Mouse (Mus musculus): Measurements from ENCODE around the gene Kcnma1. TPM values are rescaled to one million over a fixed set of nuclear protein-coding genes. Genes with fewer than 3 reads are reported as not detected.
A peak's percentile ranks its signal among the peaks of the same experiment; 100 is the strongest.

Kcnma1 gene
- polyA plus RNA-seq, 2 experiments: 5.4 to 8.5 TPM

DNA sequence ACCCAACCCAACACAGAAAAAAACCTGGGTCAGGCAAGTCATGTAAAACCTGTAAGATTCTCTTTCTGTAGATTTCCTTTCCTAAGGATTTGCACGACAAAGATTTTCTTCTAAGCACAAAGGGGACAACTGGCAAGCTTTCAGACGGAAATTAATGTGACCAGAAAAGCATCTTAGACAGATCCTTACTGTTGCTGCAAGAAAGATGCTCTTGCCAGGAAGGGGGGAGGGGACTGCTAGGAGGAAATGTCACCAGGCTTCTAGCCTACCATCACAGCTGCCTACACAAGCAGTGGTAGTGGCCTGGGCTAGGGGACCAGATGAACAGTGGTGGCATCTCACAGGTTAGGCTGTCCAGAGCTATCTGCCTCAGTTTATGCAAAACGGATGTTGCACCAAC, 308.6 kb downstream of the Kcnma1 start:
- Histone ChIP-seq H3K4me2 (replicated peaks; ENCODE audit: low read depth, low read length, severe bottlenecking) (no peak overlapping the region), H3K4me1 (ENCODE audit: control insufficient read depth, insufficient read depth, low read length) (peaks cover 20% of the 10 kb centered on the region), H3K9me3 (ENCODE audit: control insufficient read depth, low read length) (no peaks in the 10 kb centered on the region), H3K4me3 (replicated peaks; ENCODE audit: low read length) (no peak overlapping the region), H3K9ac (ENCODE audit: low read depth, low read length, severe bottlenecking) (no peak overlapping the region), H3K27ac (replicated peaks; ENCODE audit: low read depth, low read length) (no peak overlapping the region), H3K36me3 (ENCODE audit: control insufficient read depth, insufficient read depth, low read length) (no peaks in the 10 kb centered on the region), H3K27me3 (ENCODE audit: control insufficient read depth, insufficient read depth, low read length) (peaks cover 13% of the 10 kb centered on the region; the same call in 1 of the 2 replicates)
- 64% methylated on average over 3 of the region's 3 CpGs for WGBS
- TF ChIP-seq POLR2A (IDR thresholded peaks at IDR 0.05; ENCODE audit: borderline replicate concordance, extremely low read depth, insufficient read depth, insufficient read length): no peak
- ATAC-seq (ENCODE audit: low FRiP score, low read depth) (no peak), DNase-seq (ENCODE audit: low spot score) (no peak)

DNA sequence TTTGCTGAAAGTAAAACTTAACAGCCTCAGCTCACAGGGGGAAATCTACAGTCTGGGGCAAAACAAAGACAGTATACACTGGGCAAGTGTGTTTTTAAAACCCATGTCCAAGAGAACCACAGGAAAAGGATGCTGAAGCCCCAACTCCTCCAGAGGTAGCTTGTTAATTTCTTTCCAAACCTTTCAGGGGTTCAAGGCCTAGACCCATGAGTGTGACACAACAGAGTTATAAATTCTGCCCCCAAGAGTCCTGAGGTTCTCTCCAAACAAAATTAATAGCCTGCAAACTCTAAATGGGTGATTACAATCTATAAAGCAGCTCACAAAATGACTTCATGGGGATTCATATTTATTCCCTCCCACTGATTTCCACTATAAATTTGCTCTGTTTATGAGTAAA, 310.0 kb downstream of the Kcnma1 start:
- TF ChIP-seq POLR2A (IDR thresholded peaks at IDR 0.05; ENCODE audit: borderline replicate concordance, extremely low read depth, insufficient read depth, insufficient read length): no peak
- H3K36me3 ChIP-seq (ENCODE audit: control insufficient read depth, insufficient read depth, low read length): no peaks in the 10 kb centered on the region
- no peak overlapping the region for H3K27ac ChIP-seq (replicated peaks; ENCODE audit: low read depth, low read length)
- no peak overlapping the region for H3K9ac ChIP-seq (ENCODE audit: low read depth, low read length, severe bottlenecking)
- no peak overlapping the region for H3K4me2 ChIP-seq (replicated peaks; ENCODE audit: low read depth, low read length, severe bottlenecking)
- H3K9me3 ChIP-seq (ENCODE audit: control insufficient read depth, low read length): no peaks in the 10 kb centered on the region
- no peak overlapping the region for H3K4me3 ChIP-seq (replicated peaks; ENCODE audit: low read length)
- ATAC-seq (ENCODE audit: low FRiP score, low read depth): peak; percentile 60; the same call in 1 of the 2 replicates
- DNase-seq (ENCODE audit: low spot score): peak; percentile 13
- H3K4me1 ChIP-seq (ENCODE audit: control insufficient read depth, insufficient read depth, low read length): peaks cover 20% of the 10 kb centered on the region
- H3K27me3 ChIP-seq (ENCODE audit: control insufficient read depth, insufficient read depth, low read length): peaks cover 10% of the 10 kb centered on the region; the same call in 1 of the 2 replicates

DNA sequence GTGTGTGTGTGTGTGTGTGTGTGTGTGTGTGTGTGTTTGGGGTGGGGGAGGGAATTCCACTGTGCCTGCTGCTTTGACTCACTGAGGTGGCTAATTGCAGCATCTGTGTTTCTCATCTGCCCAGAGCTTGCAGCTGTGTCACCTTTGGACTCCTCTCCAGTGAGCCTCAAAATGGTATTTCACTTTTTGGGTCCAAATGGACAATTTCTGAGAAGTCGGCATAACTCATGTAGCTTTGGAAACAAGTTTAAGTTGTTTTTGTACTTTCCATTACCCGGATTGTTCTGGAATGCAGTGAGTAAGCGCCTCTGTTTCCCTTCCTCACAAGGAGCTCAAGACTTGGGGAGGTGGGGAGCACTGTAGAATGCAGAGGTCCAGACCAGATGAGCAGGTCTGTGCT, 317.9 kb downstream of the Kcnma1 start:
- no peak for TF ChIP-seq POLR2A (IDR thresholded peaks at IDR 0.05; ENCODE audit: borderline replicate concordance, extremely low read depth, insufficient read depth, insufficient read length)
- H3K27ac ChIP-seq (replicated peaks; ENCODE audit: low read depth, low read length): no peak overlapping the region
- no peak overlapping the region for H3K4me3 ChIP-seq (replicated peaks; ENCODE audit: low read length)
- H3K4me2 ChIP-seq (replicated peaks; ENCODE audit: low read depth, low read length, severe bottlenecking): no peak overlapping the region
- H3K9ac ChIP-seq (ENCODE audit: low read depth, low read length, severe bottlenecking): no peak overlapping the region
- H3K4me1 ChIP-seq (ENCODE audit: control insufficient read depth, insufficient read depth, low read length): peaks cover 5% of the 10 kb centered on the region; the same call in 1 of the 2 replicates
- no peaks in the 10 kb centered on the region for H3K9me3 ChIP-seq (ENCODE audit: control insufficient read depth, low read length)
- 58% methylated on average over 3 of the region's 3 CpGs for WGBS
- DNase-seq (ENCODE audit: low spot score) (no peak), ATAC-seq (ENCODE audit: low FRiP score, low read depth) (peak; percentile 47; the same call in 1 of the 2 replicates)
- 0 out of 2 replicates have a peak, but pooled peaks cover under 1% of the 10 kb centered on the region for H3K27me3 ChIP-seq (ENCODE audit: control insufficient read depth, insufficient read depth, low read length)
- H3K36me3 ChIP-seq (ENCODE audit: control insufficient read depth, insufficient read depth, low read length): no peaks in the 10 kb centered on the region

DNA sequence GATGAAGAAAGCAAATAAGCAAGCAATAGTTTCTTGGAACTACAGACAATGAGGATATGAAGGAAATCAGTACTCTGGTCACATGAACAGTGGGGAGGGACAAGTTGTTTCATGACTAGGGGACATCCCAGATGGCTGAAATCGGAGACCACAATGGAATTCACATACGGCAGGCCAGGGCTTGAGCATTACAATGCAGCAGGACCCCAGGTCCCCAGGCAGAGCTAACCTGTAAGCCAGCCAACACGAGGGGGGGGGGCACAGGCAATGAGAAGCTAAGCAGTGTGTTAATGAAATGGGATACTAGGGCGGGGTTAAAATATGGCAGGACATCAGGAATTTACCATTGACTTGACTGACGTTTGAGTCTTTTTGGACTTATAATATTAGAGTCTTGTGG, 324.6 kb downstream of the Kcnma1 start:
- Histone ChIP-seq H3K4me1 (ENCODE audit: control insufficient read depth, insufficient read depth, low read length) (peaks cover 15% of the 10 kb centered on the region; the same call in 1 of the 2 replicates), H3K4me2 (replicated peaks; ENCODE audit: low read depth, low read length, severe bottlenecking) (no peak overlapping the region), H3K9me3 (ENCODE audit: control insufficient read depth, low read length) (no peaks in the 10 kb centered on the region), H3K4me3 (replicated peaks; ENCODE audit: low read length) (no peak overlapping the region), H3K9ac (ENCODE audit: low read depth, low read length, severe bottlenecking) (no peak overlapping the region), H3K36me3 (ENCODE audit: control insufficient read depth, insufficient read depth, low read length) (no peaks in the 10 kb centered on the region), H3K27ac (replicated peaks; ENCODE audit: low read depth, low read length) (no peak overlapping the region), H3K27me3 (ENCODE audit: control insufficient read depth, insufficient read depth, low read length) (no peaks in the 10 kb centered on the region)
- TF ChIP-seq POLR2A (IDR thresholded peaks at IDR 0.05; ENCODE audit: borderline replicate concordance, extremely low read depth, insufficient read depth, insufficient read length): no peak
- 29% methylated on average over 5 of the region's 5 CpGs for WGBS
- ATAC-seq (ENCODE audit: low FRiP score, low read depth): peak; percentile 88
- DNase-seq (ENCODE audit: low spot score): peak; percentile 54

DNA sequence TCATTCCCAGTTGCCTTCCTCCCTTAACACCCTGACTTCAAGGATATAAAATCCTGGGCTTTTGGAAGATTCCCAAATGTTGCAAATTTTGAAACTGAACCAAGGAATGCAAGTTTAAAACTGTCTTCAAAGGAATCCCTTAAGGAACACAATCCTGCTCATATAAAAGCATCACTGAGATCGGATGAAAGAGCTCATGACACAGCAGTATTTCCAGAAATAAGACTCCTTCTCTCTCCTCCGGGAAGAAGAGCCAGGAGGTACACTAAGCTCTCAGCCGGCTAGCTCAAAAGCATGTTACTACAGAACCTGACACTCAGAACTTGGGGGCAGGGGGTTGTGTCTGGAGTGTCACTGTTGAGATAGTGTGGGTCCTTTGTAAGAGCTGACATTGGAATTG, 325.8 kb downstream of the Kcnma1 start:
- Histone ChIP-seq H3K4me2 (replicated peaks; ENCODE audit: low read depth, low read length, severe bottlenecking) (no peak overlapping the region), H3K27me3 (ENCODE audit: control insufficient read depth, insufficient read depth, low read length) (no peaks in the 10 kb centered on the region), H3K27ac (replicated peaks; ENCODE audit: low read depth, low read length) (no peak overlapping the region), H3K4me1 (ENCODE audit: control insufficient read depth, insufficient read depth, low read length) (peaks cover 15% of the 10 kb centered on the region; the same call in 1 of the 2 replicates), H3K4me3 (replicated peaks; ENCODE audit: low read length) (no peak overlapping the region), H3K36me3 (ENCODE audit: control insufficient read depth, insufficient read depth, low read length) (no peaks in the 10 kb centered on the region), H3K9me3 (ENCODE audit: control insufficient read depth, low read length) (no peaks in the 10 kb centered on the region), H3K9ac (ENCODE audit: low read depth, low read length, severe bottlenecking) (no peak overlapping the region)
- DNase-seq (ENCODE audit: low spot score) (peak; percentile 32), ATAC-seq (ENCODE audit: low FRiP score, low read depth) (no peak)
- TF ChIP-seq POLR2A (IDR thresholded peaks at IDR 0.05; ENCODE audit: borderline replicate concordance, extremely low read depth, insufficient read depth, insufficient read length): no peak
- WGBS: 44% methylated on average over 3 of the region's 3 CpGs

Measured in limb, embryonic 14.5 days (tissue).